Mouse (Mus musculus) activated CD4-positive, CD25-positive, alpha-beta regulatory T cell, adult 9 weeks (primary cell): ENCODE measurements around the gene Spaca6. TPM values are rescaled to one million over a fixed set of nuclear protein-coding genes. Genes with fewer than 3 reads are reported as not detected.

ENCODE experiments used
- polyA plus RNA-seq: library from polyadenylated mRNA; unstranded; fragments of 100-300 nt; shearing (Covaris generic); gene quantifications from one replicate; pipeline ENCODE4 v1.2.1, GENCODE M21; 2017

Gene Spaca6
- 2.9 TPM for polyA plus RNA-seq

DNA sequence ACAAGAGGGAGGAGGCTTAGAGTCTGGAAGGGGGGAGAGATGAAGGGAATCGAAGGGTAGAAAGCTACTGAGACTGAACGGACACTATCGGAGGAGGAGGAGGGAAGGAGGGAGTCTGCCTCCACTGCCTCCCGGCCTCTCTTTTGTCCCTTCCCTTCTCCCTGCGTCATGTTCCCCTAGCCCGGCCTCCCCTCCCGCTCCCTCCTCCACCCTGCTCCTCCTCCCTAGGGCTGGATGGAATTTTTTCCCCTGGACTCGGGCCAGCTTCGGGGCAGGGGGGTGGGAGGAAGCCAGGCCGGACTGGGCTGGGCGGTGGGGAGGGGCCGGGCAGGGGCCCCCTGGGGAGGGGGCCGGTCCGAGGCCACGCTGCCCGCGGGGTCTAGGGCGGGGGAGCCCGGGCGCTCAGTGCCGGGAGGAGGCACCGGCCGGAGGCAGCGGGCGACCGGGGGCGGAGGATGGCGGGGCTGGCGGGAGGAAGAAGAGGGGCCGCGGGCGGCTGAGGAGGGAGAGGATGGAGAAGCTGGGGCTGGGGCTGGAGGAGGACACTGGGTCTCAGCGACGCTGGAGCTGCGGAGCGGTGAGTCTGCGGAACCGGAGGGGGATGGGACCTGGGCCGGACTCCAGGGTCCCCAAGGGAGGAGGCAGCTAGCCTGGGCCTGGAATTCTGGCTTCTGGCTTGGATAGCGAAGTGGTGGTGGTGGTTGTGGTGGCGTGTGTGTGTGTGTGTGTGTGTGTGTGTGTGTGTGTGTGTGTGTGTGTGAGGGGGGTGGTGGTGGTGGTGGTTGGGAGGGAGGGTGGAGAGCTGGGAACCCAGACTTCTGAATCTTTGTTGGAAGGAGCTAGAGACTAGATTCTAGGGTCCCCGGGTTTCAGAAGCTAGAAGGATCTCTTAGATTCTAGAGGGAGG is at the start of gene Spaca6:
Spaca6 (plus strand) TSS at position 408 of the 907 bp plus-strand sequence.

DNA sequence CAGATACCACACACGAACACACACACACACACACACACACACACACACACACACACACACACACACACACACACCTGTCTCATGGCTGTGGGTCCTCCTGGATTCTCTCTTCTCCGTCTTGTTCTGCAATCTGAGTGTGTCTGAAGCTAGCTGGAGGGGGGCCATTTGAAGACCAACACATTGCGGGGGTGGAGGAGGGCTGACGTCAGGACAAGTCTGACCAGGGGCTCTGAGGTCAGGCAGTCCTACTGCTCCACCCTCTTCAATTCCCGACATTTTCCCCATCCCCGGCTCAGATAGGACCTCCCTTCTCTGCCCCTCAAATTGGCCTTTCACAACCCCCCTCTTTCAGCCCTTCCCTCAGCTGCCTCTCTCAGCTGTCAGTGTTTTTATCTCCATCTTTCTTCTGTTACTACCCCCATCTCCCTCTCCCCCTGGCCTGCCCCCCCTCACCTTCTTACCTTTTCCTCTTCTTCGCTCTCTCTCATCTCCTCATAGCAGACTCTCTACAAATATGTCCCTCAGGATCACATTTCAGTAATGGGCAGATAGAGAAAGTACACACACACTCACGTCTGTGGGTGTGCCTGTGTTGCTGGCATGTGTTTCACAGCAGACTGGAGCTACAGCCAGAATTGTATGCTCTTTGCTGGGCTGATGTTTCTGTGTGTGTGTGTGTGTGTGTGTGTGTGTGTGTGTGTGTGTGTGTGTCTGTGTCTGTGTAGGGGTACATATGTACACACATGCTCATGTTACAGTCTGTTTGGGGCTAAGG is 28.3 kb downstream of the Spaca6 start, which contains the start of gene Has1:
Has1 (minus strand) TSS at position 142 of the 775 bp plus-strand sequence.

DNA sequence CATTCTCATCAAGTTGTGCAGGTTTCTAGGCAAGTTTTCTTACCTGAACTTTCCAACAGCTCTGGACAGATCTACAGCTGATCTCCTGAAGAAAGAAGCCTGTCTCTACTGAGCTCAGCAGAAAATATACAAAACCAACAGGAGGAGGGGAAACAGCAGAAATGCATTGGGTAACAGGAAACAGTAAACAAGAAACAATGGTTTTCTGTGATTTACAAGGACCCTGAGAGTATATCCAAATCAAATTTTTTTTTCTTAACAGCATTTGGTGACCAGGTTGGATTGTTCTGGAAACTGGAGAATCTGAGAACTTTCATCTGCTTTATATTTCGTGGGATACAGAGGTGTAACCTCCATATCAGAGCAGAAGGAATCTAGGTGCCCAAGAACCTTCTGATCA is 56.9 kb downstream of the Spaca6 start, which contains the start of gene Fpr1:
Fpr1 (minus strand) TSS at position 101 of the 400 bp plus-strand sequence.

DNA sequence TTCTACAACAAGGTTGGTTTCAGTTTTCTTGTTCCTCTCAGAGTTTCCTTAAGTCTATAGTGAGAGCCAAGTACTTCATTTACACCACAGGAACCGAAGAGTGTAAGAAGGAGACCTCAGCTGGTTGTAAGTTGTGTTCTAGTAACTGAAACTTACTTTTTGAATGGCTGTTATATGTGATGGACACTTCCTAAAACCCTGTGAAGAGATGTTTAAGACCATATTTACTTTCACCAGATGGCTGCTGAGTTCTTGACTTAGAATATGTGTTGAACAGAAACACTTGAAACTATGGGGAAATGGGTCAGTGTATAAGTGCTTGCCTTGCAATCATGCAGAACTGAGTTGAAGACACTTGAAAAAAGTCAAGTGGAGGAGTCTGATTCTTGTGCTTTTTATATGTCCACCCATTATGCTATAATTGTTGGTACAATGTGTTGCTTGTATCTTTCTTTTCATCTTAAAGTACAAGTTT is 60.9 kb downstream of the Spaca6 start, which contains the start of the genes Fpr2 and Fpr3:
Fpr2 (plus strand) TSS at position 51 of the 475 bp plus-strand sequence.
Fpr3 (plus strand) TSS at position 79 of the 475 bp plus-strand sequence.

Other genes with a start within 250 kb of the Spaca6 start
- 64.2 TPM for gene Lnpep, start 202.1 kb upstream of the Spaca6 start, polyA plus RNA-seq
- gene Vmn2r90, start 123.4 kb upstream of the Spaca6 start, polyA plus RNA-seq = 0.13 TPM
- not detected for gene Has1, start 28.0 kb downstream of the Spaca6 start, polyA plus RNA-seq
- 1.7 TPM for gene Fpr1, start 56.8 kb downstream of the Spaca6 start, polyA plus RNA-seq
- not detected for gene Fpr2, start 60.7 kb downstream of the Spaca6 start, polyA plus RNA-seq
- not detected for gene Fpr3, start 60.7 kb downstream of the Spaca6 start, polyA plus RNA-seq
- gene Fpr-rs4, start 194.6 kb downstream of the Spaca6 start, polyA plus RNA-seq = not detected
- not detected for gene Vmn2r124, start 222.3 kb downstream of the Spaca6 start, polyA plus RNA-seq